Mouse (Mus musculus) heart, postnatal 25 days (tissue): ENCODE measurements around the gene Sema6b. TPM values are rescaled to one million over a fixed set of nuclear protein-coding genes. Genes with fewer than 3 reads are reported as not detected.
A peak's percentile ranks its signal among the peaks of the same experiment; 100 is the strongest.

Source experiments
- DNase-seq: peaks from one replicate; pipeline ENCODE4 v3.0.0; 2022; ENCODE audit warnings: low spot score
- intact Hi-C: fragments of 180-260 bp; cut with DNase I; formaldehyde crosslinking; loops from one replicate; pipeline ENCODE4 v1.15.1; 2025
- total RNA-seq, 2 experiments: library from RNA; stranded (reverse); gene quantifications; 2 replicates each; pipeline ENCODE4 v1.2.3; 2021

The Sema6b gene
- 1 to 10 TPM; 7.3 to 8.8 TPM for total RNA-seq

DNA sequence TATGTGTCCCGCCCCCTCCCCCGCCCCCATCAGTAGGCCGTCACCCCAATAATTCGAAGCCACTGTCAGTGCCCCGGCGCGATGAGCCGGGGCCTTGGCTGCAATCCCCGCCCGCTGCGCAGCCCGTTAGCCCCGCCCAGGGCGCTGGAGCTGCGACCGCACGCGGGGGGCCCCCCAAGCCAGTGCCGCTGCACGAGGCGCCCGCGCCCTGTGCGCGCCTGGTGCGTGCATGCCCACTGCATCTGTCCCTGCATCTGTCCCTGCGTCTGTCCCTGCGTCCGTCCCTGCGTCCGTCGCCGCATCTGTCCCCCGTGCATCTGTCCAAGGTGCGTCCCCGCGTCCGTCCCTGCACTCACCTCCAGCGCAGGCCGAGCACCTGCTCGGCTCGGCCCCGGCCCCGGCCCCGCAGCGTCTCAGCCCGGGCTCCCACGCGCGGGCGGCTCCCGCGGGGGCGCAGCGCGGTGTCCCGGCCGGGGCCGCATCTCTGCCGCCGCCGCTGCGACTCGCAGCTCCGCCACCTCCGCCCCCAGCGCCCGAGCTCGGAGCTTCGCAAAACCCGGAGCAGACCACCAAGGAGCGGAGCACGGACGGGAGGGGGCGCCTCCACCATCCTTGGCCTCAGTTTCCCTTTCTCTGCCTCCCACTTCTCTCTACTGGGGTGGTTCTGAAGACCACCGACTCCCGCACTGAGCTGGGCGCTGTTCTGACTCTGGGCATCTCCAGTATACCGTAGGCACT is at the start of gene Sema6b:
TSS of gene Sema6b (minus strand) at position 486 of the 738 bp plus-strand sequence.
- DNase-seq, result no peak
- intact Hi-C loops, result loop anchor here (2.0 kb wide), 1 partner anchor 21 kb away; no protein-coding TSS in a partner anchor

DNA sequence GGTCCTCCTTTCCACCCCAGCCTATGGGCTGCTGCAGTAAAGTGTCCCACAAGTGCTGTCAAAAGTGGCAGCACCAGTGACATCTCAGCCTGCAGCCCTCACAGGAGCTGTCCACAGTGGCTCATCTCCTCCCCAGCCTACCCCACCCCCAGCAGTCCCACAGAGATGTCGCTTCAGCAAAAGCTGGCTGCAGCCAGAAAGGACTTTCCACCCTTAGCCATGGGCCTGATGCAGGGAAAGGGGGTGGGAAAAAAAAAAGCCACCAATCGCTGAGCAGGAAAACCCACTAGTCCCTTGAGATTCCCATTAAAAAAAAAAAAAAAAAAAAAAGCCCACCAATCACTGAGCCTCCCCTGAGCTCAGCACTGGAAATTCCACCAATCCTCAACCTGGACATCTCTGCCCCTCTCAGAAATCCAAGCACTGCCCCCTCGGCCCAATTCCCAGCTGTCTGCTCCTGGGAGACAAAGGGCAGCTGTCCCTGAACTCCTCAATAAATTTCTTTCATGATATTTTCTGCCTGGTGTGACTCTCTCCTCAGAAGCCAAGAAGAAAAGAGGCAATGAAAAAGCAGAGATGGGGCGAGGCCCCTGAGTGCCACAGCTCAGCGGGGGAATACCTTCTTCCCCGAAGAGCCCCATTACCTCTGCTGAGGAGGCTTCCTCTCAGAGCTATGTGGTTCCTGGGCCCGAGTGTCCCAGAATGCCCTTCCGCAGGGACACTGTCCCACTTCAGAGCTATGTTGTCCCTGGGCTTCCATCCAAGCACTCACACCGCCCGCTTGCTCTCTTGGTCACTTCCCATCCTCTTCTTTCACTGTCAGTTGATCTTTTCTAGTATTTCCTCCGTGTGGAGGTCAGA is 45.4 kb upstream of the Sema6b start:
- intact Hi-C loops, result no loop called here
- peak; percentile 62 for DNase-seq

DNA sequence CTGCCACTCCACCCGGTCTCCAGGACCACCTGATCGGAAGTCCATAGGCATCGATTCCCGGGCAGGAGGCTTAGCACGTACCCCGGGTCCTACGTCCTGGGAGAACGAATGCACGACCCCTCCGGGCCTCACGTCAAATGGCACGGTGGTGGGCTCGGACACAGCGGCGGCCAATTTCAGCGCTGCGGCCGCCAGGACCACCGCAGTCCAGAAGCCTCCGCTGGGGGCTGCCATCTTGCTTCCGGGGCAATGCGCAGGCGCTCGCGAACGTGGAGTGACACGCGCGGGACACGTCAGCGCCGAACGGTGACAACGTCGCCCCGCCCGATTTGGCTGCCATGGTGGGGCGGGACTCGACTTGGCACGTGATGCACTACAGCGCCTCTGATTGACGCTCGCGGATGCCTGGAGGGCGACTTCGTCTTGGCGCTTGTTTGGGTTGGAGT is 43.5 kb upstream of the Sema6b start, which contains the start of gene Mydgf:
TSS of gene Mydgf (minus strand) at position 263 of the 446 bp plus-strand sequence.
- DNase-seq, result peak; percentile 94
- intact Hi-C loops, result loop anchor here (2.0 kb wide), 1 partner anchor 21 kb away; the partner anchor contains the start of gene Tnfaip8l1

DNA sequence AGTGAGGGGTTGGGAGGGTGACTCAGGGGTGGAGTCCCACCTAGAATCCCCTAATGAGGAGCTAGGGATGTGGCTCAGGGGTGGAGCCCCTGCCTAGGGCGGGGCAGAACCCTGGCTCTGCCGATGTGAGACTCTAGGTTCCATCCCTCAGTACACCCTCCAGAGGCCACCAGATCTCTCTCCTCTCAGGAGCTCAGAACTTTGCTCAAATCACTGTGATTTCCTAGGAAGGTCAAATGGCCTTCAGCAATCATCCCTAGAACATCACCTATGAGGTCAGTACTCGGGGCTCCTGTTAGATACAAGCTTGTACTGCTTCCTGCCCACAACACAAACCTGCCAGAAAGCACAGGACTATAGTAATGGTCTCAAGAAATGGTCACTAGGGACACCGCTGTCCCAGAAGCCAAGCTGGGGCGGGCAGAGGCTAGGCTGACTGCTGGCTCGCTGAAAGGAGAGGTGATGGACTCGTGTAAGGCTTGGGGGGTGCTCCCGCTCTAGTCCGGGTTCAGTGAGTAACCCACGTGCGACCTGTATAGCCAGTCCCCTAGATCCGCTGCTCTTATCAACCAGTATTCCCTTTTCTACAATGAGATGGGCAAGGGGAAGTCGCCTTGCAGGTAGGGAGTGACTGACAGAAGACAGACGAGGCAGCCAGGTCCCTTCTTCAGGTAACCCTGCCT is 43.0 kb upstream of the Sema6b start:
- DNase-seq, result no peak
- intact Hi-C loops, result loop anchor here (2.0 kb wide), 1 partner anchor 20 kb away; the partner anchor contains the start of gene Tnfaip8l1

DNA sequence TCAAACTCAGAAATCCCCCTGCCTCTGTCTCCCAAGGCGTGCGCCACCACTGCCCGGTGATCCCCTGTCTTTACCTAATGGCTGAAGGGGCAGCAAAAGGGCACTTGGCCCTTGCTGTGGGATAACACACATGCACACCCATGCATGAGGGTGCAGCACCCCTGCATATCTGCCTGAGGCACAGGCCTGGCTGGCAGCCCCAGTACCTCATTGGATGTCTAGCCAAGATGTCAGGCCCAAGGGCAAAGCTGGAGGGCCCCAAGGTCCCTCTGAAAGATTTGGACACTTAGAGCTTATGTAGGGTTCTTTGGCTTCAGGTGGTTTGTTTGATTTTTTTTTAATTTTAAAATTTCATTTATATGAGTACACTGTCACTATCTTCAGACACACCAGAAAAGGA is 35.3 kb upstream of the Sema6b start:
- DNase-seq, result no peak
- intact Hi-C loops, result no loop called here

DNA sequence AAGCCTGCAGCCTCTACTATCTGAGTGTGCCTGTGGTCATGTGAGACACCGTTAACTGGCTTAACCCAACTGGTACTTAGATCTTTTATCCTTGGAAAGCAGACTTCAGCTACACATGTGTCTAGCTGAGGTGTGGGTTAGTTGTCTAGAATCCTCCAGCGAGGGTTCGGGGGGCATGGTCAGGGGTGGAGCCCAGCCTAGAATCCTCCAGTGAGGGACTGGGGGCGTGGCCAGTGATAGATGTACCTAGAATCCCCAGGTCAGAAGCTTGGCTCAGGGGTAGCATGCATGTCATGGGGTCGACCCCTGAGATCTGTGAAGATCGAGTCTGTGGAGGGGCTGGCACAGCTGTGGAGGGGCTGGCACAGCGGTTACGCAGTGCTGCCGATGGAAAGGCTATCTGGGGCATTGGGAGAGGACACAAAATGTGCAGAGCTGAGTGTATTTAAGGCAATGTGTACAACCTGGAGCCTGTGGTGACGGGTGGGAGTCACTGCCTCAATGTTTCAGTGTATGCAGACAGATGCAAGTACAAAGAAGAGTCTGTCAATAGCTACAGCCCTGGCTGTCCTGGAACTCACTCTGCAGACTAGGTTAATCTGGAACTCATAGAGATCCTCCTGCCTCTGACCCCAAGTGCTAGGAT is 33.4 kb upstream of the Sema6b start:
- no peak for DNase-seq
- intact Hi-C loops, result no loop called here

DNA sequence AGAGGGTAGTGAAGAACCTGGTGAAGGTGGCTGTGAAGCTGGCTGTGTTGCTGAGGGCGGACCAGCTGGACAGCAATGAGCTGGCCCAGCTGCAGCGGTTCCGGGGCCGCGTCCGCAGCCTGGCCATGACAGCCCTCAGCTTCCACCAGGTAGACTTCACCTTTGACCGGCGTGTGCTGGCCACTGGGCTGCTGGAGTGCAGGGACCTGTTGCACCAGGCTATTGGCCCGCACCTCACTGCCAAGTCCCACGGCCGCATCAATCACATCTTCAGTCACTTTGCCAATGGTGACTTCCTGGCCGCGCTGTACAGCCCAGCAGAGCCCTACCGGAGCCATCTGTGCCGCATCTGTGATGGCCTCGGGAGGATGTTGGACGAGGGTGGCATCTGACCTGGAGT is 31.7 kb upstream of the Sema6b start:
- intact Hi-C loops, result no loop called here
- no peak for DNase-seq

DNA sequence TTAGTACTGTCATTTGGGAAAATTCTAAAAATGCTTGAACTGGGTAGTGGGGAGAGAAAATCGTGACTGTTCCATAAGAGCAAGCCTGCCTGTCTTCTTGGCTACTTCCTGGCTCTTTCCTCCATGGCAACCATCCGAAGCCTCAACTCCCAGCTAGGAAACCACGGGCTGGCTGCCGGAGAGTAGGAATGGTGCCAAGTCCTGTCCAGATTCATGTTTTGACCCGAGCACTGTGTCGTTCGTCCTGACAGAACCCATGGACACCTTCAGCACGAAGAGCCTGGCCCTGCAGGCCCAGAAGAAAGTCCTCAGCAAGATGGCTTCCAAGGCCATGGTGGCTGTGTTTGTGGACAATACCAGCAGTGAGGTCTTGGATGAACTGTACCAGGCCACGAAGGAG is 31.3 kb upstream of the Sema6b start:
- intact Hi-C loops, result no loop called here
- DNase-seq, result no peak

DNA sequence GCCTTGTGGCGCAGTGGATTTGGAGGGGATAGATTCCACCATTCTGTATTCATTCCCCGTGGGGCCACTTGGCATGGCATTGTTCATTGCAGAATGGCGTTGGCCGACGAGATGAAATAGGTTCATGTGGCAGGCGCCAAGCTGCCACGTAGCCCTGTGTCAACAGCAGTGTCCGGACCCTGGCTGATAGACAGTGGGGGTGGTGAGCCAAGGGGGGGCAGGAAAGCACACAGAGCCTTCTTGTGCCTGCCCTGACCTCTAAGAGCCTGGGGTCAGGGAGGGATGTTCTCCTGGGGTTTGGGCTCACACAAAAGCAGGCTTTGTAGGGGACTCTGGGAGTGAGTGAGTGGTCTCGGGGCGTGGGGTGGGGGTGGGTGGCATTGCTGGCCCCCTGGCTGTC is 30.5 kb upstream of the Sema6b start:
- DNase-seq, result no peak
- intact Hi-C loops, result no loop called here

DNA sequence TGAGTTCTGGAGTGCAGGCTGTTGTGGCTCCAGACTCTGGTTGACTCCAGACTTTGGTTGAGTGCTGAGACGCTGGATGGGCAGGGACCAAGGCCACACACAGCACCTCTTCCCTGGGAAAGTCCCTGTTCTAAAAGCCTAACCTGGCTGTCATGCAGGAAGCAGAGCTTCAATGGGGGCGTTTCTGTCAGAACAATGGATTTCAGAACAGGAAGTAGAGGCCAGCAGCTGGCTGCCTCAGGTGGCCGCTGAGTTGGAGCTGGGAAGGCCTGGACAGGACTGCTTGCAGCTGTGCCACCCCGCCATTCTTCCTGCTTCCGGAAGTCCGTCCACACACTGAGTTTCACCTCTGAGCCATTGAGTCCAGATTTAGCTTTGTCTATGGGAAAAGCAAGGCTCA is 29.7 kb upstream of the Sema6b start:
- intact Hi-C loops, result no loop called here
- DNase-seq, result no peak

DNA sequence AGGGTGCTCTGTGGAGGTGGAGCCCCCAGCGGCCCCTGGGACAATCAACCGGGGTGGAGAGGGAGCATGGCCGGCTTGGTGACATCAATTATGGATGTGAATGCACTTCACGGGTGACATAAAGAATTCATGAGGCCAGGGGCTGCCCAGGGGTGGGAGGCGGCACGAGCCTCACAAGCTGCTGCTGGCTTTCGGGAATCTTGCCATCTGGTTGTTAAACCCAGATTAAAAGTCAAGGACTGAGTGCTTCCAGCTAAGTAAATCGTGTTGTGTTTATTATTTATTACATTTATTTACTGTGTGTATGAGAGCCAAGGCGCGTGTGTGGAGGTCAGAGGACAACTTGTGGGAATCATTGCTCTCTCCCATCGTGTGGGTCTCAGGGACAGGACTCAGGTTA is 25.5 kb upstream of the Sema6b start:
- DNase-seq, result no peak
- intact Hi-C loops, result no loop called here

DNA sequence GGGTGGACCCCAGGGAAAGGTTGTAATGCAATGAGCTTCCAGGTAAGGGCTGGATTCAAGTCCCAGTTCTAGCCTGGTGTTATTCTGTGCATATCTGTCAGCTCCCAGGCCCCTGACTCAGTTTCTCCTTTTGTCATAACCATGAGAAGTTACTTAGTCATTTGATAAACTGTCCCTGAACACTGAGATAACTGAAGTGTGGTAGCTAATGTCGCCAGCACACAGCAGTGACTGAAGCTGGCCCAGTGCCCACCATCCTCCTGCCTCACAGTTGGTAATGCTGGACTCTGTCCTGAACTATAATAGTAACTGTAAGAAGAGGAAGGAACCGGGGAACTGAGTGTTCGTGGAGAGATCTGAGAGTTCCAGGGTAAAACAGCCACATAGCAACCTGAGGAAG is 24.4 kb upstream of the Sema6b start:
- intact Hi-C loops, result no loop called here
- DNase-seq, result no peak

DNA sequence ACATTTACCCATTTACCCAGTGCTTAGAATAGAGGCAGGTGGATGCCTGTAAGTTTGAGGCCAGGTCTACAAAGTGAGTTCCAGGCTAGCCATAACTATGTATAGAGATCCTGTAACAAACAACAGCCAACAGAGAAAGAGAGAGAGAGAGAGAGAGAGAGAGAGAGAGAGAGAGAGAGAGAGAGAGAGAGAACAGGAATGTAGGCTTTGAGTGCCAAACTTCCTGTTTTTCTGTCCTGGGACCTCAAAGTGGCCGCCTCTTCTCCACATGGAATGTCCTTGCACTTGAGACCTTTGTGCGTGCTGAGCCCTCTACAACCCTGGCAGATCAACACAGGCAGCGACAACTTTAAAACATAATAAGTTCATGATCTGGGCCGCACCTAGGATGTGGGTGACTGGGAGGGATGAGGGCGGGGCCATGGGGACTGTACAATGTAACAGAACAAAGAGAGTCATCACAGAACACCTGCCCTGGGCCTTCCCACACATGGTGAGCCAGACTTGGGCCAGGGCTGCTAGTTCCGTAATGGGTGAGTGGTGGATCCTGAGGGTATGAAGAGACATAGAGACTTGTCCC is 23.5 kb upstream of the Sema6b start:
- intact Hi-C loops, result loop anchor here (2.0 kb wide), 1 partner anchor 19 kb away; the partner anchor contains the start of gene Mydgf
- DNase-seq, result no peak

DNA sequence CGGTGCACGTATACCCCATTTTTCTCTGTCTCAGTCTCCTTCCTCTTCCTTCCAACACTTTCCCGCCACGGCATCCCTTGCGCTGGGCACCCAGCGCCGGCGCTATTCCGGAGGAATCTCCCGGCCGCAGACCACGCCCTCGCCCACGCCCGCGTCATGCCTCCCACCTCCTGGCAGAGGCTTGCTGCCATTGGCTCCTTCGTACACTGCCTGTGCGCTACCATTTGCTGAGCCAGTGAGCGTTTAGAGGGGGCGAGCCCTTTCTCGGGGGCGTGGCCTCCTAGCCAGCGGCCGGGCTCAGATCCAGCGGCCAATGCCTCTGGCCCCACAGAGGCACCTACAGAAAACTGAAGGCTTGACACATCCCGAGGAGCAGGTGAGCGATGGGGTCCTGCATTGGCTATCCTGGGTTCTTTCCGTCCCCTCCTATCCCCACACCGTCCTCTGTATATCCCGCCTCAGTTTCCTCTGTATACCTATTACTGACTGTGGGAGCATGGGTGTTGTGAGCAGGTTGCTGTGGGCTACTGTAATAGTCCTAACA is 22.2 kb upstream of the Sema6b start, which contains the start of gene Tnfaip8l1:
TSS of gene Tnfaip8l1 (plus strand) at position 247 of the 544 bp plus-strand sequence.
- intact Hi-C loops, result loop anchor here (2.0 kb wide), 1 partner anchor 20 kb away; the partner anchor contains the start of gene Mydgf

DNA sequence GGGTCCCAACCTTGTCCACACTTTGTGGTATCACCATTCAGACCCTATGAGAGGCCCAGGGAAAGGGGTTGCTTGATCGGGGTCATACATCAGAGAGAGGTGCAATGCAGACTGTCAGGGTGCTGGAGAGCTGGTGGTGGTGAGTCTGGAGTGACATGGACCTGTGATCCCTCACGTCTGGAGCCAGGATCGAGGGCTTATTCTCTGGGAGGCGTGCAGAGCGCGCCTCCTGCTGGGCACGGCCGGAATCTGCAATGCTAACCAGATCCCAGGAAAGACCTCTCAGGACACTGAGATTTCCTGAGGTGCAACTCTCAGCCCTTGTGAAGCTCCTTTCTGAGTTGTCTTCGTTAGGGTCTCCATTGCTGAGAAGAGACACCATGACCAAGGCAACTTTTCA is 19.6 kb upstream of the Sema6b start:
- DNase-seq, result peak; percentile 27
- intact Hi-C loops, result loop anchor here (1.0 to 2.0 kb wide), 2 partner anchors 19 to 27 kb away; partner anchors contain the start of gene Sema6b

More for the DNA sequence above, 22.2 kb upstream of the Sema6b start, which contains the start of gene Tnfaip8l1:
- DNase-seq, result peak; percentile 93

DNA sequence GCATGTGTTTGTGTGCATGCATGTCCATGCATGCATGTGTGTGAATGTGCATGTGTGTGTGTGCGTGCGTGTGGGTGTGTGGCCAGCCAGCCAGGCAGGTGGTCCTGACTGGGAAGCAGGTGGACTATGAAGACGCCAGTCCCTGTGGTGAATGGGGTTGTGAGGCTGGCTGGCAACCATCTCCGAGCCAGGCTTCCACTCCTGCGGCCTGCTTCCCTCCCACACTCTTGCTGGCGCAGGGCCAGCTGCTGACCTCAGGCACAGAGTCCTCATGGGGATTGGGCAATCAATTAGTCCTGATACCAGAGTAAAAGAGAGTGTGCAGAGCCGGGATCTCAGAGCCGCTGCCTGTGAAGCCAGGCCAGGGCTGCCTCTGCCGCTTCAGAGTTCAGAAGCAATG is 13.5 kb upstream of the Sema6b start:
- no peak for DNase-seq
- intact Hi-C loops, result no loop called here

DNA sequence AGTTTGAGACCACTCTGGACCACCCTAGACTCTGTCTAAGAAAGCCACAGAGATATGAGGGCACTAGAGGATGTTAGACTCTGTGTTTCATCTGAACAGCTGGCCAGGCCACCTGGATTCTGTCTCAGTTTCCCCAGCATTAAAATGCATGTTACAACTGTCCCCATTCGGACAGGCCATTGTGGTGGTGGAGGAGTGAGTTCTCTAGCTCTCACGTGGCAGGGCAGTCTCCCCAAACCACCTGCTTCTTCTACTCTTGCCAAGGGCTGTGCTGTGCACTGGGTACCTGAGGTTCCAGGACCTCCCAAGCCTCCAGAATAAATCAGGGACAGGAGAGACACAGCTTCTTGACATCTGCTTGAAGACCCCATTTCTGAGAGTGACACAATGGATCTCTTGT is 9.8 kb upstream of the Sema6b start:
- DNase-seq, result no peak
- intact Hi-C loops, result no loop called here

DNA sequence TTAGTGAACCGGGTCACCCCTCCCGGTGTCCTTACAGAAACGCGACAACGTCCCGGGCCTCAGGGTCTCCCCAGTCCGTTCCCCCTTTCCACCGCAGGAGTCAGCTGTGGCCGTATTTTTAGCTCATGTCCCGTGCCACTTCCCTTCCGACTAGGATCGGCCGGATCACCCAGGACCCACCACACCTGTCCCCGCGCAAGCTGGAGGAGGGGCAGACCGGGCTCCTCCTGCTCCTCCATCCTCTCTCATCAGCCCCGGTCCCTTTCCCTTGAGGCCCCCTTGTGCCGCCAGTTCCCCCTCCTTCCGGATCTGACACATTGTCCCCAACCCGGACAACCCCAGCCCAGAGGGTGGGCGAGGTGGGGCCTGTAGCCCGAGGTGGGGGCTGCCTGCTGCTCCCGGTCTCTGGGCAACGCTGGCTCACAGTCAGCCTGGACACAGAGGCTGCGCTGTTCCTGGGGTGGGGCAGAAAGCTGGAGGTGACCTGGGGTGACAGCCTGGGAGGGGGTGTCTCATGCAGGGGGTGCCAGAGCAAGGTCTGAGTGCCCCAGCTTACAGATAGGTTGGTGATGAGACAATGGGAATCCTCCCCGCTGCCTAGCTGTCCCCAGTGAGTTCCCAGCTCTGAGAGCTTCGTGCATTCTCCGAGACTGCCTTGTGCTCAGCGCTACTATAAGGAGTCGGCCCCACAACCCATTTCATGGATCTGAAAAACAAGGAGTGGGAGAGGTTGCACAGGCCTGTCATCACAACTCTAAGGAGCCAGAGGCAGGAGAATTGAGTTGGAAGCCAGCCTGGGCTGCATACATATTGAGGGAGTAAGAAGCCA is 8.9 kb upstream of the Sema6b start:
- DNase-seq, result no peak
- intact Hi-C loops, result no loop called here
